Mouse (Mus musculus) cerebellum, adult 2 months (tissue): Measurements from ENCODE around the gene Sowahb.

Source experiments
- CTCF ChIP-seq: fragments of 200-500 bp; IDR thresholded peaks from 2 replicates; pipeline ENCODE4 v1.5.1; 2011; ENCODE audit warnings: low read depth, mild to moderate bottlenecking, control low read depth, low read length, moderate library complexity, borderline replicate concordance; ENCODE audit not compliant: insufficient read depth
- POLR2A ChIP-seq: fragments of 200-500 bp; IDR thresholded peaks from 2 replicates; pipeline ENCODE4 v1.6.1; 2011; ENCODE audit warnings: low read length, control low read depth, borderline replicate concordance; ENCODE audit not compliant: insufficient read depth

GRCm38 (mm10) chr5:93040095-93040494, 4.7 kb downstream of the Sowahb start:
- TF ChIP-seq POLR2A (no peak), CTCF (no peak)
